Mouse (Mus musculus): ENCODE measurements around the gene Pex14. TPM values are rescaled to one million over a fixed set of nuclear protein-coding genes. Genes with fewer than 3 reads are reported as not detected.
A peak's percentile ranks its signal among the peaks of the same experiment; 100 is the strongest.
"Not testable (repeated sequence)": the region's sequence is repeated elsewhere in the genome, so short reads cannot be mapped to it uniquely, and the experiment has no call there.

Pex14 gene
- polyA plus RNA-seq, 1 experiment = 19.7 TPM

GRCm38 (mm10) chr4:149103875-149104561 is 4.3 kb upstream of the Pex14 start, which contains the start of gene Dffa:
Gene Dffa (plus strand): TSS chr4:149104146.
- TF ChIP-seq POLR2A (IDR thresholded peaks at IDR 0.05; ENCODE audit: borderline replicate concordance, low read depth, low read length) (no peak), CTCF (IDR thresholded peaks at IDR 0.05; ENCODE audit: low read depth, low read length) (no peak)
- Histone ChIP-seq H3K4me1 (ENCODE audit: control insufficient read depth, insufficient read depth, low read length) (peaks cover 6% of the 10 kb centered on the region; the same call in 1 of the 2 replicates), H3K27ac (ENCODE audit: insufficient read depth, low read depth, low read length) (no peak within 1 kb of the TSS), H3K4me3 (ENCODE audit: insufficient read depth, low read length) (peak within 1 kb of the TSS; percentile 86)

DNA sequence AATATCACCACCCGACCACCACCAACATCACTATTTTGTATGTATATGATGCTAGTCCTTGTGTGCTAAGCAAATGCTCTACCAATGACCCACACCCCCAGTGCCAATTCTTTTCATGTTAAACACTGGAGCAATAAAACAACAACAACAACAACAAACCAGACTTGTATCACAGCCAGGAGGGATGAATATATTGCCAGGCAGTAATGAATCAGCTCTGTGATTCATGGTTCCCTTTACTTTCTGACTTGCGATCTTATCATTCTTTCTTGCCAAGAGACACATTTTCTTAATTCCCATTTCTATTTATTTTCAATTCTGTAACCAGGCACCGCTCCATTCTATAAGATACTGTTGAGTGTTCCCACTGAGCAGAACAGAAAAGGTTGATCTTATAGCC is 1.8 kb upstream of the Pex14 start:
- Histone ChIP-seq H3K4me1 (ENCODE audit: control insufficient read depth, insufficient read depth, low read length) (peaks cover 10% of the 10 kb centered on the region), H3K4me3 (ENCODE audit: insufficient read depth, low read length) (no peak overlapping the region), H3K27ac (ENCODE audit: insufficient read depth, low read depth, low read length) (no peak overlapping the region)
- no peak for TF ChIP-seq POLR2A (IDR thresholded peaks at IDR 0.05; ENCODE audit: borderline replicate concordance, low read depth, low read length)
- TF ChIP-seq CTCF (IDR thresholded peaks at IDR 0.05; ENCODE audit: low read depth, low read length) = no peak

DNA sequence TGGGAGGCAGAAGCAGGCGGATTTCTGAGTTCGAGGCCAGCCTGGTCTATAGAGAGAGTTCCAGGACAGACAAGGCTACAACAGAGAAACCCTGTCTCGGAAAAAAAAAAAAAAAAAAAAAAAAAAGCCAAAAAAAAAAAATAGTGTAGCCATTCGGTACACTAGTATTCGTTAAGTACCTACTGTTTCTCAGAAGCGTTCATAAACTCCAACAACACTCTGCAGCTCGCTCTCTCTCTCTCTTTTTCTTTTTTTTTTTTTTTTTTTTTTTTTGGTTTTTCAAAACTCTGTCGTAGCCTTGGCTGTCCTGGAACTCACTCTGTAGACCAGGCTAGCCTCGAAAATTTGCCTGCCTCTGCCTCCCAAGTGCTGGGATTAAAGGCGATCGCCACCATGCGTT is 773 bp upstream of the Pex14 start:
- not testable (repeated sequence) for H3K27ac ChIP-seq (ENCODE audit: insufficient read depth, low read depth, low read length); H3K4me3 ChIP-seq (ENCODE audit: insufficient read depth, low read length)
- H3K4me1 ChIP-seq (ENCODE audit: control insufficient read depth, insufficient read depth, low read length) = peaks cover 12% of the 10 kb centered on the region

DNA sequence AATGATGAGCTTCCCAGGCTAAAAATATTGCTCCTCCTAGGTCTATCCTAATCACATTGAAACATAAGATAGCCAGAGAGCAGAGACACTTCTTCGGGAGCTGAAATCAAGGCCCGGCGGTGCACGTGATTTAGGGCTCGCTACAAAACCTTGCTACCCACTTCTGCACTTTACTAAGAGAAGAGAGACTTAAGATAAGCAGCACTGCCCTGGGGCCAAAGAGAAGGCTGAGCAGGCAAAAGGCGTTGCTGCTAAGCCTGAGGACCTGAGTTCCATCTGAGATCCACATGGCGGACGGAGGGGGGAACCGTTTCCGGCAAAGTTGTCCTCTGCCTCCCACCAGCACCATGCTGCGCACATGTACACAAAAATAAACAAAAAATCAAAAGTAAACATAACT is 1.1 kb downstream of the Pex14 start:
- Histone ChIP-seq H3K4me3 (ENCODE audit: insufficient read depth, low read length) (peak overlapping the region; percentile 90), H3K4me1 (ENCODE audit: control insufficient read depth, insufficient read depth, low read length) (peaks cover 7% of the 10 kb centered on the region), H3K27ac (ENCODE audit: insufficient read depth, low read depth, low read length) (no peak overlapping the region)
- TF ChIP-seq CTCF (IDR thresholded peaks at IDR 0.05; ENCODE audit: low read depth, low read length) (no peak), POLR2A (IDR thresholded peaks at IDR 0.05; ENCODE audit: borderline replicate concordance, low read depth, low read length) (no peak)

DNA sequence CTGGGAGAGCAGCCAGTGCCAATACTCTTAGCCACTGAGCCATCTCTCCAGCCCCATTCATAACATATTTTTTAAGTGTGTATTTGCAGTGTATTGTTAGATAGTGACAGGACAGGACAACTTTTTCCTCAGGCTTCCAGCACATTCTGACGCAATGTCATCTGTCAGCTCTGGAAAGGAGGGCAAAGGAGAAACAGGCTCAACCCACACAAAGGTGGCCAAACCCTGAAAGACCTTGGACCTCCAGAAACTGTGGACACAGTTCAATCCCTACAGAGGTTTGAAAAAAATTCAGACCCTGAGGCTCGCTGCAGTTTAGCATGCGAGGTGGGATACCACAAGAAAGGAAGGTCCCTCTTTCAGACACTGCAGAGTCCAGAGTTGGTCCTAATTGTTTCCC is 1.7 kb downstream of the Pex14 start:
- Histone ChIP-seq H3K4me1 (ENCODE audit: control insufficient read depth, insufficient read depth, low read length) (peaks cover 7% of the 10 kb centered on the region), H3K27ac (ENCODE audit: insufficient read depth, low read depth, low read length) (no peak overlapping the region), H3K4me3 (ENCODE audit: insufficient read depth, low read length) (peak overlapping the region; percentile 90)
- no peak for TF ChIP-seq CTCF (IDR thresholded peaks at IDR 0.05; ENCODE audit: low read depth, low read length)
- no peak for TF ChIP-seq POLR2A (IDR thresholded peaks at IDR 0.05; ENCODE audit: borderline replicate concordance, low read depth, low read length)

DNA sequence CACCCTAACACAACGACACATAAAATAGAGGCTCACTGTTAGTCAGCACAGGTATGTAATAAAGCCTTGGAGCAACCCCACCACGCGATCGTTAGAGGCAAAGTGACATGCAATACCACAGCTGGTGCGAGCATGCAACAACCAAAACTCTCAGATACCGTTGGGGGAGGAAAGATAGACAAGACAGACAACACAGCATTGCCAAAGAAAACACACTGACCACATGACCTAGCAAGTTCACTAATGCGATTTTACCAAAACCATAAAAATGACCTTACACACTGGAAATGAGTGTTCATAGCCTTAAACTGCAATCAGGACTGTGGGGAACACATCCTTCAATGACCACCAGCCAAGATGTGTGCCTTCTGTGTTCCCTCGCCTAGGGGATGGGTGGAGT is 8.3 kb downstream of the Pex14 start:
- Histone ChIP-seq H3K4me3 (ENCODE audit: insufficient read depth, low read length) (no peak overlapping the region), H3K27ac (ENCODE audit: insufficient read depth, low read depth, low read length) (no peak overlapping the region), H3K4me1 (ENCODE audit: control insufficient read depth, insufficient read depth, low read length) (peaks cover 9% of the 10 kb centered on the region; the same call in 1 of the 2 replicates)
- no peak for TF ChIP-seq POLR2A (IDR thresholded peaks at IDR 0.05; ENCODE audit: borderline replicate concordance, low read depth, low read length)
- no peak for TF ChIP-seq CTCF (IDR thresholded peaks at IDR 0.05; ENCODE audit: low read depth, low read length)

- H3K4me1 ChIP-seq (ENCODE audit: control insufficient read depth, insufficient read depth, low read length) = peaks cover 4% of the 10 kb centered on the region; the same call in 1 of the 2 replicates
Measured at GRCm38 (mm10) chr4:149085381-149085780, 14.3 kb downstream of the Pex14 start.

DNA sequence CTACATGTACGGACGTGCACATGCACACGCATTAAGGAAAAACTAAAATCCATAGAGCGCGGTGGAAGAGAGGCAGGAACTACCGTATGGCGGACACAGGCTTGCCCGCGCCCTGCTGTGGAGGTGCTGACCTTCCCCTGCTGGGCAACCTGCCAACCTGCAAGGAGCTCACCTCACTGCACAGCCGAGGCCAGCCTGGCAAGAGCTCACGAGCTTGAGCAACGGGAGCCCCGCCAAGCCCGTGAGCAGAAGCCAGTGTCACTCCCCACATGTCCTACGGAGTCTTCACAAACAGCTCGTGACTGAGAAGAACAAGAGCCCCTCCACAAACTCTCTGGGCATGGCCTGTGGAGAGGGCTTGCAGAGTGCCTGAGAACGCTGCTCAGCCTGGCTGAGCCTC is 18.1 kb downstream of the Pex14 start:
- peaks cover 12% of the 10 kb centered on the region for H3K4me1 ChIP-seq (ENCODE audit: control insufficient read depth, insufficient read depth, low read length)
- no peak for TF ChIP-seq POLR2A (IDR thresholded peaks at IDR 0.05; ENCODE audit: borderline replicate concordance, low read depth, low read length)
- H3K4me3 ChIP-seq (ENCODE audit: insufficient read depth, low read length) = no peak overlapping the region
- H3K27ac ChIP-seq (ENCODE audit: insufficient read depth, low read depth, low read length) = no peak overlapping the region

More at GRCm38 (mm10) chr4:149085381-149085780, 14.3 kb downstream of the Pex14 start:
- no peak overlapping the region for H3K27ac ChIP-seq (ENCODE audit: insufficient read depth, low read depth, low read length)
- TF ChIP-seq CTCF (IDR thresholded peaks at IDR 0.05; ENCODE audit: low read depth, low read length) = no peak
- TF ChIP-seq POLR2A (IDR thresholded peaks at IDR 0.05; ENCODE audit: borderline replicate concordance, low read depth, low read length) = no peak
- H3K4me3 ChIP-seq (ENCODE audit: insufficient read depth, low read length) = no peak overlapping the region

- TF ChIP-seq CTCF (IDR thresholded peaks at IDR 0.05; ENCODE audit: low read depth, low read length) (no peak), POLR2A (IDR thresholded peaks at IDR 0.05; ENCODE audit: borderline replicate concordance, low read depth, low read length) (no peak)
- Histone ChIP-seq H3K4me3 (ENCODE audit: insufficient read depth, low read length) (no peak overlapping the region), H3K27ac (ENCODE audit: insufficient read depth, low read depth, low read length) (no peak overlapping the region), H3K4me1 (ENCODE audit: control insufficient read depth, insufficient read depth, low read length) (peaks cover 16% of the 10 kb centered on the region)
Measured at GRCm38 (mm10) chr4:149080111-149080510, 19.6 kb downstream of the Pex14 start.

DNA sequence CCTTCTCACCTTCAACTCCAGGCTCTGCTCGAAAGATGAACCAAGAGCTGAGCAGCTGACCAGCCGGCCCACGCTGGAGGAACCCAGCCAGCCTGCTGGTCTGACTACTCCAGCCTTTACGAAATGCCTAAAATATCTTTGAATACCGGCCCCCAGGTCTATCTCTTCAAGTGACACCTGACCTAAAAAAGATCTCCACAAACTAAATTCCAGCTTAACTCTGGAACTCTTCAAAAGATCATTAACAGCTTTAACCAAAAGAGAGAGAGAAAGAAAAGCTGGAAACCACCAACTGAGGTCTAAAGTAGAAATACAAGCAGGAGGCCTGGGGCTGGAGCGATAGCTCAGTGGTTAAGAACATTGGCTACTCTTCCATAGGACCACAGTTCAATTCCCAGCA is 20.0 kb downstream of the Pex14 start:
- Histone ChIP-seq H3K4me1 (ENCODE audit: control insufficient read depth, insufficient read depth, low read length) (peaks cover 16% of the 10 kb centered on the region), H3K27ac (ENCODE audit: insufficient read depth, low read depth, low read length) (no peak overlapping the region), H3K4me3 (ENCODE audit: insufficient read depth, low read length) (no peak overlapping the region)
- no peak for TF ChIP-seq POLR2A (IDR thresholded peaks at IDR 0.05; ENCODE audit: borderline replicate concordance, low read depth, low read length)
- no peak for TF ChIP-seq CTCF (IDR thresholded peaks at IDR 0.05; ENCODE audit: low read depth, low read length)
